Mouse (Mus musculus) gastrocnemius, adult 2 months (tissue): Measurements from ENCODE around the gene Creb3l1. TPM values are rescaled to one million over a fixed set of nuclear protein-coding genes. Genes with fewer than 3 reads are reported as not detected.

Source experiments
- DNase-seq: peaks from one replicate; pipeline ENCODE4 v3.0.0; 2022
- H3K27ac ChIP-seq: fragments of 200-600 bp; 2 replicates; pipeline ENCODE4 v1.8.1; 2022; ENCODE audit warnings: mild to moderate bottlenecking
- H3K4me3 ChIP-seq: fragments of 200-600 bp; 2 replicates; pipeline ENCODE4 v1.8.1; 2022; ENCODE audit warnings: mild to moderate bottlenecking, moderate library complexity
- CTCF ChIP-seq: fragments of 200-600 bp; IDR thresholded peaks from 2 replicates; pipeline ENCODE4 v1.8.1; 2022; ENCODE audit warnings: antibody characterized with exemption, mild to moderate bottlenecking, moderate library complexity
- intact Hi-C: fragments of 180-260 bp; cut with DNase I; formaldehyde crosslinking; loops from one replicate; pipeline ENCODE4 v1.15.1; 2025
- microRNA-seq: library from miRNA; unstranded; fragments of <30 nt; microRNA quantifications from one replicate; pipeline ENCODE4 v1.2.0, GENCODE M21; 2021
- total RNA-seq, 2 experiments: library from RNA; stranded (reverse); gene quantifications; 2 replicates each; pipeline ENCODE4 v1.2.3; 2021

Creb3l1 gene
- total RNA-seq, 2 experiments from 2014 or later: 2.2 to 6.6 TPM

DNA sequence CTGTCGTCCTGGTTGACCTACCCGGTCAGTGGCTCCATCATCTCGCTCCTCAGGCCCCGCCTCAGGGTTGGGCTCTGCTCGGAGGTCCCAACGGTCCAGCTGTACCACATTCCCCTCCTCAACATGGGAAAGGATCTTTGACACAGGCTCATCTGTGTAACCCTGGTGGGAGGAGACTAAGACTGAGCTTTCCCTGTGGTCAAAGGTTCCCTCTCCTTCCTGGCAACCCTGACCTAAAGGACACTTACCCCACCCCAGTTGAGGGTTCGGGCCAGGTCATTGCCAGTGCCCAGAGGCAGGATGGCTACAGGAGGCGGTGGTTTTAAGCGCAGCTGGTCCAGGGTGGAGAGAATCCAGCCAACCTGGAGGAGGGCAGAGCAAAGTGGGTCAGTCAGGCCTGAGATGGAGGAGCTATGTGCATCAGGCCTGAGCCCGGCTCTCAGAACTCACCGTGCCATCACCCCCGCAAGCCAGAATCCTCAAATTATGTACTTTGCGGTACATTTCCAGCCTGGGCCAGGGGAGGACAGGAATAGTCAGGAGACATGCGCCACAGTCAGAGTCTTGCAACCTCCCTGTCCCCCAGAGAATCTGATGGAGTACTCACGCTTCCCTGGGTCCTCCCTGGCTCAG lies 84.9 kb downstream of the Creb3l1 start:
- no peak for TF ChIP-seq CTCF

DNA sequence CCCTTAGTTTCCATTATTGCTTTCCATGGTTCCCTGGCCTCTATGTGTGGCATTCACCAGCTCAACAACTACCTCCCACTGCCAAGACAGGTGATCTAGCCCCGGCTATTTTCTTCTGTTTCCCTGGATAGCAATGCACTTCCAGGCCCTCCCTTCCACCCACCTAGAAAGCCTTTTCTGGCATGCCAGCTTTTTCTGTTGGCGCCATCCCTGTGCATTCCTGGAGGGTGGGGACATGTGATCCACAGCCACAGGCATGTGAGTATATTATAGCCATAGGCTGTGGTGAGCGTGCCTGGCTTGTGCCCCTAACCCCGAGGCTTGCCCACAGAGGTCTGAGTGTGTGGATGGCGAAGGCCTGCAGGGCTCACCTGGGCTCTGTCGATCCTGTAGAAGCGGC lies 88.1 kb downstream of the Creb3l1 start:
- intact Hi-C loops: no loop called here
- H3K4me3 ChIP-seq: no peak overlapping the region
- no peak overlapping the region for H3K27ac ChIP-seq
- TF ChIP-seq CTCF: no peak
- DNase-seq: no peak

More for the DNA sequence above, 84.9 kb downstream of the Creb3l1 start:
- no peak for DNase-seq
- Histone ChIP-seq H3K27ac (no peak overlapping the region), H3K4me3 (no peak overlapping the region)
- intact Hi-C loops: no loop called here

DNA sequence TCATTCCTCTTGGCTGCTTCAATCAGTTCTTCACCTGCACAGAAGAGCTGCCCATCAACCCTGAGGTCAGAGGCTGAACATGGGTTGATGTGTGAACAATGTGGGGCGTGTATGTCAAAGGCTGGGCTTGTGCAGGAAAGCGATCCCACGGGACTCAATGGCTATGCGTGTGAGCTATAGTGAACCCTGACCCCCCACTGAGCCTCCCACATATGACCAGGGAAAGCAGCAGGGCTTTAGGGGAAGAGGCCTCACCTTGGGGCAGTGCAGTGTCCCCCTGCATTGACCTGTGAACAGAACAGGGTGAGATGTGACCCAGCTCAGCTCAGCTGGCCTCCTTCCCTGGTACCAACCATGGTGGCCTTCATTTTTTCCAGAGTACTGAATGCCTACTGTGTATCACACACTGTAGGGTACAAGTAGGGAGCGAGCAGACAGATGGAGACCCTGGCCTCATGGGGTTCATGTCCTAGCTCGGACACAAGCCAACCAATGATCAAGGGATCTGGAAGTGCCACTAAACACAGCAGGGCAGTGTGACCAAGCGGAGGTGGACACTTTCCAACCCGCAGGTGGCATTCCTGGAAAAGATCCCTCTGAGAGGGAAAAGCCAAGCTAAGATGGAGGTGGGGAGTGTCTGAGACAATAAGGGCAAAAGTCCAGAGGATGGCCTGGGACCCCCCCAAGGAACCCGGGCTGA lies 89.3 kb downstream of the Creb3l1 start:
- Histone ChIP-seq H3K4me3 (no peak overlapping the region), H3K27ac (no peak overlapping the region)
- no peak for TF ChIP-seq CTCF
- no peak for DNase-seq
- intact Hi-C loops: no loop called here

DNA sequence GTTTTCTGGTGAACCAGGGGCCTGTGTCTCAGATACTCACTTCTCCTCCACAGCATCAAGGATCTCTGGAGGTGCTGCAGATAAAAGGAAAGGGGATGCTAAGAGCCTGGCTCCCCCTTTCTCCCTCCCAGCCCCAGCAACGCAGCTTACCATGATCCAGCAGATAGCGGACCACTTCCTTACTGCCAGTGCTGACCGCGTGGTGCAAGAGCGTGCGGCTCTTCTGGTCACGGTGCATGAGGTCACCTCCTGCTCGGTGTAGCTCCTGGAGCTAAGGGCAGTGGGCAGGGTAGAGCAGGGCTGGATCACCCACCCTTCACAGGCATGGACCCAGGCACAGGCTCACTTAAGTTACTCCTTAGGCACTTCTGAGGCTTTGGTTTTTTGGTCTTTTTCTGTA lies 90.3 kb downstream of the Creb3l1 start:
- DNase-seq: no peak
- intact Hi-C loops: no loop called here
- Histone ChIP-seq H3K27ac (no peak overlapping the region), H3K4me3 (no peak overlapping the region)
- no peak for TF ChIP-seq CTCF

DNA sequence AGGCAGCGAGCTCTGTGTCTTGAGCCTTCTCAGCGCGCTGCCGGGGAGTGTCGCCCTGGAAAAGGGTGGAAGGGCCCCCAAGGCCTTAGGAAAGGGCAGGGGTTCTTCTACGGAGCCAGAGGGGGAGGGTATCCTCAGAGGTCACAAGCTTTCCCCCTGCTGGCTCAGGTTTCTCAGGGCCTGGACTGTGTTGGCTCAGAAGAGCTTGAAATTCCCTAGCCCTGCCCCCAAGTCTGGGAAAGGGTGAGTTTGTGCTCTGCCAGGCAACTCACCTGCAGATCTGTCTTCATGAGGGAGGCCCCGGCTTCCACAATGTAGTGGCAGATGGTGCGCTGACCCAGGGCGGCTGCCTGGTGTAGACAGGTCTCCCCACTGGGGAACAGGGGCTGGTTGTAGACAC lies 90.8 kb downstream of the Creb3l1 start:
- intact Hi-C loops: no loop called here

DNA sequence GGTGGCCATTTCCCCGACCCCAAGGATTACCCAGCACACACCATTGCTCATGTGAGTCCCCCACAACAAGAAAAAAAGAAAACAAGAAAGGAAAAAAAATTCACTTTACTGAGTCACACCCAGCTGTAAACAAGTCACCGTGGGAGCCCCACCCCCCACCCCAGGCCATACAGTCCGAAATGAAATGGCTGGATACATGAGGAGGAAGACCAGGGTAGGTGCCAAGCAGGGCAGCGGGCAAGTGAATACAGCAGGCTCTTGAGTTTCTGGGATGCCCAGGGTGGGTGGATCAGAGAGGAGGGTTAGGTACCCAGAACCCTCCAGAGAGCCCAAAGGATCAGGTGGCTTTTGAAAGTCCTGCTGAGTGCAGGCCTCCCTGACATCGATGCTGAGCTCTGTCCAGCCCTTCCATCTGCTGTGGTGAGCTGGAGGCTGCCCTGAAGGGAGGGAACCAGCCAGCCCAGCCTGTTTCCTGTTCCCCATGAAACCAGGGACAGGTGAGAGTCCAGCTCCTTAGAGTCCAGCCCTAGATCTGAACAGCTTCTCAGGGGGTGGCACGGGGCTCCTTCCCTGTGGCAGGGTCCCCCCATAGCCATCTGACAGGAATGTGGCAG lies 91.5 kb downstream of the Creb3l1 start:
- H3K4me3 ChIP-seq: no peak overlapping the region
- no peak overlapping the region for H3K27ac ChIP-seq
- DNase-seq: no peak
- no peak for TF ChIP-seq CTCF
- intact Hi-C loops: no loop called here

More for the DNA sequence above, 90.8 kb downstream of the Creb3l1 start:
- H3K27ac ChIP-seq: no peak overlapping the region
- no peak for TF ChIP-seq CTCF
- no peak for DNase-seq
- H3K4me3 ChIP-seq: no peak overlapping the region

Small RNAs within 50 kb of the gene (microRNA-seq; reads per million reads assigned to microRNA genes)
- gene Mir6999: not detected

Other genes with a start within 250 kb of the Creb3l1 start
- gene Chrm4, start 97.3 kb downstream of the Creb3l1 start, total RNA-seq: not detected
- under 1 TPM; 0.51 to 0.92 TPM for gene Mdk, start 92.2 kb downstream of the Creb3l1 start, total RNA-seq
- gene Gm9821, start 78.8 kb downstream of the Creb3l1 start, total RNA-seq: not detected
- 10 to 100 TPM; 33.7 to 37.5 TPM for gene Dgkz, start 48.6 kb downstream of the Creb3l1 start, total RNA-seq
- gene Phf21a, start 68.6 kb upstream of the Creb3l1 start, total RNA-seq: 10 to 100 TPM; 23.5 to 25.1 TPM